Mouse (Mus musculus): Measurements from ENCODE around the gene Acaa1b.
A peak's percentile ranks its signal among the peaks of the same experiment; 100 is the strongest.

Gene Acaa1b

GRCm38 (mm10) chr9:119156278-119157201 lies at the start of gene Acaa1b:
Gene Acaa1b (minus strand): TSS chr9:119157093.
- peak; percentile 72 to 82 for DNase-seq (ENCODE audit: low spot score in 2 of 2)

GRCm38 (mm10) chr9:119206666-119207065 lies 49.8 kb upstream of the Acaa1b start:
- DNase-seq (ENCODE audit: low spot score in 2 of 2), result no peak

GRCm38 (mm10) chr9:119205756-119206155 lies 48.9 kb upstream of the Acaa1b start:
- DNase-seq (ENCODE audit: low spot score in 2 of 2), result no peak

- DNase-seq (ENCODE audit: low spot score in 2 of 2), result no peak
Measured at GRCm38 (mm10) chr9:119203617-119204016, 46.7 kb upstream of the Acaa1b start.

- no peak for DNase-seq (ENCODE audit: low spot score in 2 of 2)
Measured at GRCm38 (mm10) chr9:119201653-119202052, 44.8 kb upstream of the Acaa1b start.

GRCm38 (mm10) chr9:119199151-119199861 lies 42.4 kb upstream of the Acaa1b start:
- no peak for DNase-seq (ENCODE audit: low spot score in 2 of 2)

- peak in 1 of 2 experiments; percentile 24 for DNase-seq (ENCODE audit: low spot score in 2 of 2)
Measured at GRCm38 (mm10) chr9:119192202-119192990, 35.5 kb upstream of the Acaa1b start.

GRCm38 (mm10) chr9:119181241-119181728 lies 24.4 kb upstream of the Acaa1b start:
- DNase-seq (ENCODE audit: low spot score in 2 of 2), result no peak

- no peak for DNase-seq (ENCODE audit: low spot score in 2 of 2)
Measured at GRCm38 (mm10) chr9:119179292-119179691, 22.4 kb upstream of the Acaa1b start.

GRCm38 (mm10) chr9:119167608-119168007 lies 10.7 kb upstream of the Acaa1b start:
- DNase-seq (ENCODE audit: low spot score in 2 of 2), result no peak

- DNase-seq (ENCODE audit: low spot score in 2 of 2), result no peak
Measured at GRCm38 (mm10) chr9:119165548-119165947, 8.7 kb upstream of the Acaa1b start.

GRCm38 (mm10) chr9:119164743-119165142 lies 7.8 kb upstream of the Acaa1b start:
- DNase-seq (ENCODE audit: low spot score in 2 of 2), result no peak

- DNase-seq (ENCODE audit: low spot score in 2 of 2), result no peak
Measured at GRCm38 (mm10) chr9:119160689-119161088, 3.8 kb upstream of the Acaa1b start.

- no peak for DNase-seq (ENCODE audit: low spot score in 2 of 2)
Measured at GRCm38 (mm10) chr9:119158861-119159260, 2.0 kb upstream of the Acaa1b start, which contains the start of gene Gm47289. Gene Gm47289 (plus strand): TSS chr9:119159161.

- no peak for DNase-seq (ENCODE audit: low spot score in 2 of 2)
Measured at GRCm38 (mm10) chr9:119155826-119156225, 1.1 kb downstream of the Acaa1b start.

GRCm38 (mm10) chr9:119155416-119155815 lies 1.5 kb downstream of the Acaa1b start:
- no peak for DNase-seq (ENCODE audit: low spot score in 2 of 2)

- DNase-seq (ENCODE audit: low spot score in 2 of 2), result no peak
Measured at GRCm38 (mm10) chr9:119151751-119152150, 5.1 kb downstream of the Acaa1b start.

GRCm38 (mm10) chr9:119149601-119150000 lies 7.3 kb downstream of the Acaa1b start:
- DNase-seq (ENCODE audit: low spot score in 2 of 2), result no peak

- no peak for DNase-seq (ENCODE audit: low spot score in 2 of 2)
Measured at GRCm38 (mm10) chr9:119146098-119146770, 10.7 kb downstream of the Acaa1b start.

GRCm38 (mm10) chr9:119145638-119146037 lies 11.3 kb downstream of the Acaa1b start:
- DNase-seq (ENCODE audit: low spot score in 2 of 2), result no peak

GRCm38 (mm10) chr9:119145137-119145536 lies 11.8 kb downstream of the Acaa1b start:
- no peak for DNase-seq (ENCODE audit: low spot score in 2 of 2)

All from cerebellum, postnatal 4 days (tissue).